Mouse (Mus musculus): Measurements from ENCODE around the gene Cxcr4. TPM values are rescaled to one million over a fixed set of nuclear protein-coding genes. Genes with fewer than 3 reads are reported as not detected.
A peak's percentile ranks its signal among the peaks of the same experiment; 100 is the strongest.

The Cxcr4 gene
- total RNA-seq (2021) = 10 to 100 TPM; 17.9 to 23.7 TPM
- long read RNA-seq, experiment 1, partial matches to known transcripts = 3 of 4 reads
- long read RNA-seq, experiment 1, other reads (novel, unspliced or antisense) = 0 of 4 reads
- long read RNA-seq, experiment 2, partial matches to known transcripts = 0 of 1 reads
- long read RNA-seq, experiment 2, other reads (novel, unspliced or antisense) = 0 of 1 reads

DNA sequence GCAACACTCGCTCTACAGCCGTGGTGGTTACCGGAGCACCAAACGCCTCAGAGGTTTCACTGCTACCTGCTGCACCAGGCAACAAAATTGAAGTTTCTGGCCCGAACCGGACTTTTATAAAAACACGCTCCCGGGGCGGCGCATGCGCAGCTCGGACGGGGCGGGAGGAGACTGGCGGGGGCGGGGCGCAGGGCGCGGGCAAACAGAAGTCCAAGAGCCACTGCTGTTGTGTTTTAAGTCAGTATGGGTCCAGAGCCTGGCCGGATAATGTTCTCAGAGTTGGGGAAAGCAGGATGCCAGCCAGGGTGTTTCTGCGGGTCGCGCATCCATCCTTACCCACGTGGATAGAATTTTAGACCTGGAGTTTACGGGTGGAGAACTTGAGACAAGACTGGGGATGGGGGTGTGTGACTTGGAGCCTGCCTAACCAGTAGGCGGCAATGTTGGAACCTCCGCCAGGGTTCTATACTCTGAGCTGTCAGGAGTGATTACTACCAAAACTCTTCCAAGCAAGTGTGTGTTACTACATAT, at the start of gene Cxcr4:
Cxcr4 (minus strand) TSS at position 83 of the 531 bp plus-strand sequence.
- peak; percentile 84 for DNase-seq

DNA sequence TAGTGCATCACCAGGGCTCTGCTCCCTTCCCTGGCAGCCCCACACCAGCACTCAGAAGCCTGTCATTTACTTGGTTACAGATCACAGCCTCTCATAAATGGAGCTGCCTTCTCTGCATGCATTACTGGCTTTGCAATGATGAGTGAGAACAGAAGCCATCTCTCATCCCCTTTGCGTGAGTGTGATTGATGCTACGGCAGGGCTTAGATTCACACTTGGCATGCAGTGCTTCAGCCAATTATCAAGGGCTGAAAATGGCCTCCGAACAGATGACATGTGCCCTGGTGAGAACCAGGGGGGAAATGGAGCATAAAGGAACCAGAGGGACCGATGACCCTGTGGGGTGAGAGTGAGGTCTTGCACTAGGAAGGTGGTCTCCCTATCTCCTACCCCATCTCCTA, 47.6 kb upstream of the Cxcr4 start:
- DNase-seq = no peak

DNA sequence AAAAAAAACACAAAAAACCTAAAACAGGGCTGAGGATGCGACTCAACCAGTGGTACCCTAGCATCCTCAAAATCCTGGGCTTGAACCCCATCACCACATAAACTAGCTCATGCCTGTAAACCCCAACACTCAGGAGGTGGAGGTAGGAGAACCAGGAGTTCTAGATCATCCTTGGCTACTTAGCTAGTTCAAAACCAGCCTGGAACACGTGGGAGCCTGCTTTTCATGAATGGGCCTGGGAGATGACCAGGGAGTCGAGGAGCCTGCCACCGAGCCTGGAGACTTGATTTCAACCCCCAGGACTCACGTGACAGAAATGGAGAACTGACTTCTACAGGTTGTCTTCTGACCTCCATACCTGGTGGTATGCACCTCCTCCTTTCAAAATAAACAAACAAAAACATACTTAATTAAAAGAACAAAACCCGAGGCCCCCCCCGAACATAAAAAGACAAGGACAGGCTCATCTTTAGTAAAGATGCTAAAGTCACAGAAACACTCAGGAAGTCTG, 45.2 kb upstream of the Cxcr4 start:
- DNase-seq = no peak

DNA sequence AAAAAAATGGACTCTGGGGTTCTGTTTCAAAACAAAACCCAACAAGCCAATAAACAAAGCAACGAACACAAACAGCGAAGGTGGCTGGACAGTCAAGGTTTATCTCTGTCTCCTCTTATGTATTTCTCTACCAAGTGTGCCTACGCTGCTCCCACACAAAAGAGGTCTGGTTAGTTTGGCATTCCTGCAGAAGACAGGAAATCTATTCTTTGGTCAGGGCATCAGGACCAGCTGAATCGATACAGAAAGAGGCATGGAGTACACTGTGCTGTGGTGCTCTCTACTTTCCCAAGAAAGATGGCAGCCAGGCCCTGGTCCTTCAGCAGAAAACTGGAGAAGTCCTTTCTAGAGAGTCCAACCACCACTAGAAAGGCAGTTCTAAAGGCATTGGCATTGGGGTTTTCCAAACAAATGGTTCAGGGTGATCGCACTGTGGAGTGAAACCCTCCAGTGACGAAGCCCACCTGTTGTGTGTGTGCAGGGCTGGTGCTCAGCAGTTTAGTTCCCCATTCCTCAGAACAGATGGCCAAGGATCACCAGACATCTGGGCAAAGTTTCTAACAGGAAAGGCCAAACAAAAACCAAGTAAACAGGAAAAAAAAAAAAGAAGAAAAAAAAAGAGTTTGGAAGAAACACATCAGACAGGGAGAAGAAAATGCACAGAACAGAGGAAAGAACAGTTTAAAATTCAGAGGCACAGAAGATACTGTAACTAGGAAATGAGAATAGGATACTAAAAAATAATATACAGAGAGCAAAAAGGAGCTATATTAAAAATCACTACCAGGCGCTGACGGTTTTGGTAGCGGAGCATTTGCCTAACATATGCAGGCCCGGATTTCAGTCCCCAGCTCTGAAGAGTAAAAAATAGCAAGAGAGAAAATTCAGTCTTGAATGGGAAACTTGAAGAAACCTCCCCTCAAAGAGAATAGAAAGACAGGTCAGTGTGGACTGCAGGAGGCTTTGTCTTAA, 44.5 kb upstream of the Cxcr4 start:
- DNase-seq = no peak

DNA sequence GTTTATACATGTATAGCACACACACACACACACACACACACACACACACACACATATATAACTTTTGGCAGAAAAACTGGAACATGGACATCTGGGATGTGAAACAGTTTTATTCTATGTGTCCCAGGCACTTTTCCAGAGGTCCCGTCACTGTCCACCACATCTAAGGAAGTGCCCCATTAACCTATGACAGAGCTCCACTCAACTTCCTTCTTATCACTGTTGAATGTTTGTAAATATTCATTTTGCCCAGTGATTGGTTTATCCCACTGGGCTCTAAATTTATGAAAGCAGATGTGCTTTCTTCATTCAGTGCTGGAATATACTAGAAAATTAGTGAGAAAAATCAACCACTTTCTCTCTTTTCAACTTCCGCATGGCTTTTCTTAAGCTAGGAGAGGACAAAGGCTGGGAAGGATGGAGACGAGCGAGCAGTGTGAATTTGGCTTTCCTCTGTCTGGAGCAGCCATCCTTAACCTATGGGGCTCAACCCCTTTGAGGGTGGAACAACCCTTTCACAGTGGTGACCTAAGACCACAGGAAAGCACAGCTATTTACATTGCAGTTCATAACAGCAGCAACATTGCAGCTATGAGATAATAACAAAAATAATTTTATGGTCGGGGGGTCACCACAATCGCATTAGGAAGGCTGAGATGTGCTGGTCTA, 41.8 kb upstream of the Cxcr4 start:
- DNase-seq = no peak

DNA sequence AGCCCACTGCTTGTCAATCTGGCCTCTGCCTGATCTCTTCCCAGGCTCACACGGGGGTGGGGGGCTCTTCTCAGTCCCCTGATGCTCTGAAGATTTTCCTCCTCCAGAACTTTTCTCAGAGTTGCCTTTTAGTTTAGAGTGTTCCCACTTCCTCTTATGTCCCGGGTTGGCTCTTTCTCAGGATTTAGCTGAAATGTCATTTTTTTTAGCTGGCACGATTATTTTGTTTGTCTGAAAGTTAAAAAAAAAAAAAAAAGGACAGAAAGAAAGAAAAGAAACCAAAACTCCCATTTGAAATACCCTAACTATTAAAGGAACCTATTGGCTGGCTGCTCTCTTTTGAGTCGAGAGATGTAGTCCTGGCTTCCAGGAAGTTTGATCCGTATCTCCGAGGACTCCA, 40.4 kb upstream of the Cxcr4 start:
- DNase-seq = no peak

DNA sequence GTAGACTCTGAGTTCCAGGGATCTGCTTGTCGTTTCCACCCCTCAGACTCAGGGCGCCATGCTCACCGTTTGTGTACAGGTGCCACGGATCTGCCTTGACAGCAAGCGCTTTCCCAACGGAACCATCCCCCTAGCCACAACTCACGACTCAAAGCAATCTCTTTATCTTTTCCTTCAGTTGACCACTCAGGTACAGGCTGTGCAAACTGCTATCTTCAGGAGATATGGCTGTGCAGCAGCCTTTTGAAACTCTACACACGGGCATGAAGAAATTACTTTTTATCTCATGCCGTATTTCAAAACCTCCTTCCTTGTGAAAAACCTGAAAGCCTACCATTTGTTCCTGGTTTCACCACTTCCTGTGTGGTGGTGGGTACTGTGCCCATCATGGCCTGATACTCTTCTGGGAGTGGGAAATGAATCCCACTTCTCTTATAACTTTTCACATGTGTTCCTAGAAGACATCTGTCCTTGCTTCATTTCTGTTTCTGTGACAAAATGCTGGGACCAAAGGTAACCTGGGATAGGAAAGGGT, 34.1 kb upstream of the Cxcr4 start:
- DNase-seq = no peak

DNA sequence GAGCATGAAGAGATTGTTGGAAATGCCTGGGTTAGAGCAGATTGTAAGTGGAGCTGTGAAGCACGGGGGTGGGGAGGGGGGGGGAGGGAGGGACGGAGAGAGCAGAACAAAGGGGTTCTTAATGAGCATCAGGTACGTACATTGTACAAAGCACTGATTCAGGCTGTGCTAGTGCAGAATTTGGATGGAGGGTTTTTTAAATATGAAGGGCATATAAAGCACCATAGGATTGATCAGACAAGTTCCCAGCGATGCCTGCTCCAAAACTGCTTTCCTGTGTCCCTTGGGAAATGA, 31.4 kb upstream of the Cxcr4 start:
- no peak for DNase-seq

DNA sequence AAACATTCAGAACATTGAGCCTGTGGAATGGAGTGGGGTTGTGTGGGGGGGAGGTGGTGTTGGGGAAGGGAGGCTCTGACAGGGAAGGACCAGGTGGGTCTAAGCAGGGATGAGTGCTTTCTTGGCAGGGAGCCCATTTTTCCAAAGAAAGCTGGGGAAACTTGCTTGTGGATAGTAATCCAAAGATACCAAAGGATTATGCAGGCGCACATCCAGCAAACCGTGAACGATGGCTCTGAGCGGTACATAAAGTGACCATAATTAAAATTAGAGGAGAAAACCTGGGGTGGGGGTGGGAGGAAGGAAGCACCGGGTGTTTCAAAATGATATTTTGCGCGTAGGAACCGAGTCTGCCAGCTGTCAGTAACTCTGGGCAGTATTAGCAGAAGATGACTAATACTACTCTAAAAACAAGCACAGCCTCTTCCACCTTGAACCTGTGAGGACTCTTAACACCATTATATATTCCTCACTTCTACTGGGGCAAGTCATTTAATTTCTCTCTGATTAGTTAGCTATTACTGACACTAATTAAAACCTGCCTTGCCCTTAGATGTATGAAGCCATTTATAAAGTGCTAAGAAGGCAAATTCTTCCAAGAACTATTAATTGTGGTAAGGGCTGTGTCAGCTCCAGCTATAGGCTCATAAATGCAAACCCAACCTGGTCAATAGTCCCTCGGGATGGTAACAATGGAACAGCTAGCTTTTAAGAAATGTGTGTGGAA, 30.9 kb upstream of the Cxcr4 start:
- no peak for DNase-seq

DNA sequence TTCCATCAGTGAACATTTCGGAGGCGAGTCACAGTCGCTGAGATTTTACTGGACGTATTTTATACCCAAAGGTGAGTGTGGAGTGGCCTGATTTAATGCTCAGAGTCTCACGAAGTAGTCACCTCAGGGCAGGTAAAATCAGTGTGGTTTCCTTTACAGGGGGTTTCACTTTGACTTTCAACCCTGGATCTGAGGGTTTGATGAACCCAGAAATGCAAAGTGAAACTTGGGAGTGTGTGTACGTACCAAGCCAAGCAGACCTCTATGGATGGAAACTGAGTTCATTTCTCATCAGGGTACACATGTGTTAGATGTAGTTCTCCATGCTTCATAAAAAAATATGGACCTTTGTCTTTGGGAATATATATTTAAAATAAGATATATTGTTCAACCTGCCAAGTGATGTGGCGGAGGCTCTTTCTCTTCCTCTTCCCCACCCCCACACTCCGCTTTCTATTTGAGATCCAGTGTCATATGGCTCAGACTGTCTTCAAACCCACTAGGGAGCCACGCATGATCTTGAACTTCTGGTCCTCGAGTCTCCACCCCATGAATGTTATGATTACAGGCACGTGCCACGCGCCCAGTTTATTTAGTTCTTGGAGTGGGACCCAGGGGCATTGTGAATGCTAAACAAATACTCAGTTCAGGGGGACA, 25.7 kb upstream of the Cxcr4 start:
- no peak for DNase-seq

DNA sequence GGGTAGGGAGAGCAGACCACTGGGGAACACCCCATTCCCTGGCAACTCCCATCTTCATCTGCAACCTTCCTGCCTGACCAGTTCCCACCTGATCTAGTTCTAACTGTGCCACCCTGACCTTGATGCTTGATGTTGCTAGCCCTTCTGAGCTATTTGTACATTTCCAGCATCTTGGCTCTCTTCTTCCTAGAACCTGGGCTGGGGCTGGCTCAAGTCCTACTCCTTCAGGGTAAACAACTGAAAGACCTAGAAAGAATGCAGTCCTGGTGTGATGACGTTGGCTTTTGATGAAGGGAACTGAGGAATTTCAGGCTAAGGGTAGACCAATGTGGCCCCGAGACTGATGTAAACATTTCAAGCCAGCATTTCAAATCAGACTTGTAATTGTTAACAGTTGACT, 24.5 kb upstream of the Cxcr4 start:
- no peak for DNase-seq

DNA sequence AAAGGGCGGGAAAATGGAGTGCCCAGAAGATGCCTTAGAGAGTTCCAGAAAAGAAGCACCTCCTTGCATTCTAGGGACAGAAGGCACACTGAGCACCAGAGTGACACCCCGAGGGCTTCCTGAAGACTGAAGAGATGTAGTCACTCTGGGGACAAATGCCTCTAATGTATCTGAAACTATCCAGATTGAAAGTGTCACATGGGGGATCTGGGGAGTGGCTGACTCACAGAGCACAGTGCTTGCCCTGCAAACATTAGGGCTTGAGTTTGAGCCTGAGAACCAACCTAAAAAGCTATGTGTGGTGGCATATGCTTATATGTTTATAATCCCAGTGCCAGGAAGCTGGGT, 23.3 kb upstream of the Cxcr4 start:
- DNase-seq = no peak

DNA sequence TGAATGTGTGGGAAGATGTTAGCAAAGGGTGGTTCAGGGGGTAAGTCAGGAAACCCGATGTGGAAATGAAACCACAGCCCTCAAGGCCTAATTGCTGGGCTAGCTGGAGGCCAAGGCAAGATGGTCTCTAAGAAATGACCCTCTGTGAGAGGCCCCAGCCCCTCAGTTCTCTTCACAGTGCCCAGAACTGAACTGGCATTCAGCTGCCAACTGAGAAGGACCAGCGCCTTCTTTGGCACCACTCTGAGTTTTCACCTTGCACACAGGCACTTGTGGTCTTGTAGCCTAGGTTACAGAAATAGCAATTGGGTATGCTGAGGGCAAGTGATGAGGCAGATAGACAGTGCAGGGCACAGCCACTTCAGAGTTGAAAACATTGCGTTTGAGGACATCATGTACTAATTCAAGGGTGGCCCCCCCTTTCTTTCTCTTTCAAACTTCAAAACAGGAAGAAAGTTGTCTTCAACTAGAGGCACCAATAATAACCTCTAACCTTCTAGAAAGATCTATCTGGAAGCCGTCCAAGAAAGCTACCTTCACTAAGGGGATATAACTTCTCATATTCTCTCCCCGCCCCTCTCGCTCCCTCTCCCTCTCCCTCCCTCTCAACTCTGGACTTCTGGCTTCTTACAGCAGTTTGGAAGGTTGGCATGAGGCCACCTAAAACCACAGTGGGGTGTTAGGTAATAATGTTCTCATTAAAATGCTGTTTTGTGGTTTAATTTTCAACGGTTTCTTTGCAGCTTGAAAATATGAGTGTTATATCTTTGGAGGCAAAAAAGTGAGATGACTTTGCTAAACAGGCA, 22.8 kb upstream of the Cxcr4 start:
- no peak for DNase-seq

DNA sequence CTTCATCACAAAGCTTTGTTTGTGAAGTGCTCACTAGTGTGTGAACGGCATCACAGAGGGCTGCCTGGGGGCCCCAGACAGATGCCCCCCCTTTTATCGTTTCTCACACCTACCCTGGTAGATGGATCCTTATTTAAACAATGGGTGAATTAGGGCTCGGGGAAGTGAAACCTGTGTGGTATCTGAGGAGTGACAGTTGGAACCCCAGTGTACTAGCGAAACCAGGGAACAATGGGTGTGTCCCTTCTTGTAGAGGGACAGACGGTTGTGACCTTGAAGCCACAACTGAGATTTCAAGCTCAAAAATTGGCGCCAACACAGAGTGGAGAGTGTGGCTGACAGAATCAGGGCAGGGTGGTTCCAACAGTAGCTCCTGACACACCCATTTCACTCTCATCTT, 16.0 kb upstream of the Cxcr4 start:
- no peak for DNase-seq

DNA sequence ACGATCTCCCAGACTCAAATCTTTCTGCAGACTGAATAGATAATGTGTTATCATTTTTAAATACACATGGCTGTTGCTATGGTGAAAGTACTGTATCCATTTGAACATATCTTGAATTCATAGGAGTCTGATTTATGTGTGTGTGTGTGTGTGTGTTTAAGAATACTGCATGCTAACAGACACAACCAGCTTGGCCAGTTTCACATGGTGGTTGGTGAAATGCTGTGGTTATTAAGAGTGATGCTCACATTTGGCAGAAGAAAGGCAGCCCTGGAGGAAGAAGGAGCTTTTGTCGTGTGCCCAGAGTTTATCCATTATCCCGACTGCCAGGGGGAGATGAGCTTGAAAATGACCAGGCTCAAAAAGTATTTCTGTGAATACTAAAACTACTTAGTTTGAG, 15.3 kb upstream of the Cxcr4 start:
- DNase-seq = no peak

DNA sequence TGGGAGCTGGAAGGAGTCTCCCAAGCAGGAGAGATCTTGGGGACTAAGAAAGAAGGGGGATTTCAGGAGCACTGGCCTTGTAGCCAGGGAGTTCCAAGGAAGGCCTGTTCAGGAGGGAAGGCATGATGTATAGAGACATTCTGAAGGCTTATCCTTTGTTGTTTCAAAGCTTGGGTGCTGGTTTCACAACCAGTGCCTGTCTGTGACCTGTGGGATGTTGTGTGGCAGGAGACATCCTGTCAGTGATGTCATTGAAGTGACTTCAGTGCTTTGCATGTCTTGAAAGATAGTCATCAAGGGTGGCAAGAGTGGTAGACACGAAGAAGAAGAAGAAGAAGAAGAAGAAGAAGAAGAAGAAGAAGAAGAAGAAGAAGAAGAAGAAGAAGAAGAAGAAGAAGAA, 13.7 kb upstream of the Cxcr4 start:
- no peak for DNase-seq

DNA sequence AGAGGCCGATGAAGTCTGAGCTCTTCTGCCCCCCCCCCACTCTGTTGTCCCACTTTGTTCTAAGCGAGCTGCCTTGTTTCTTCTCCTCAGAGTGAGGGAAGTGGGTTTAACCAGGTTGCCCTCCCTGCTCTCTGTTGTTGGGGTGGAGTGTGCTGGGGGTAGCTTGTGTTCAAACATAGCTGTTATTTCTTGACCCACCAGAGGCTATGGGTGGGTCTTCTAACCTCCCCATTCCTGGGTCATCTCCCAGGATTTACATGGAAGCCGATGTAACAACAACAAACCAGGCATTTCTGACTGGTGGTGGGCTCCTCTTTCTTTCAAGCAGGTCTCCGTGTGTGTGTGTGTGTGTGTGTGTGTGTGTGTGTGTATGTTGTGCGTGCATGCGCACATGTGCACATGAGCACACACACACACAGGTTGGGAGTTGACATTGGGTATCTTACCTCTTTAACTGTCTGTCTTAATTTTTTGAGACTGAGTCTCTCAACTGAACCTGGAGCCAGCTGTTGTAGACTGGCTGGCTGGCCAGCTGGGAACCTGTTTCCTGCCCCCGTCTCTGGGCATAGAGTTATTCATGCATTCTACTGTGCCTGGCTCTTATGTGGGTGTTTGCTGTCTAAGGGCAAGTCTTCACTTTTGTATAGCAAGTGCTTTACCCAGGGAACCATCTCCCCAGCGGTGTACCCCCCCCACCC, 10.7 kb upstream of the Cxcr4 start:
- DNase-seq = no peak

DNA sequence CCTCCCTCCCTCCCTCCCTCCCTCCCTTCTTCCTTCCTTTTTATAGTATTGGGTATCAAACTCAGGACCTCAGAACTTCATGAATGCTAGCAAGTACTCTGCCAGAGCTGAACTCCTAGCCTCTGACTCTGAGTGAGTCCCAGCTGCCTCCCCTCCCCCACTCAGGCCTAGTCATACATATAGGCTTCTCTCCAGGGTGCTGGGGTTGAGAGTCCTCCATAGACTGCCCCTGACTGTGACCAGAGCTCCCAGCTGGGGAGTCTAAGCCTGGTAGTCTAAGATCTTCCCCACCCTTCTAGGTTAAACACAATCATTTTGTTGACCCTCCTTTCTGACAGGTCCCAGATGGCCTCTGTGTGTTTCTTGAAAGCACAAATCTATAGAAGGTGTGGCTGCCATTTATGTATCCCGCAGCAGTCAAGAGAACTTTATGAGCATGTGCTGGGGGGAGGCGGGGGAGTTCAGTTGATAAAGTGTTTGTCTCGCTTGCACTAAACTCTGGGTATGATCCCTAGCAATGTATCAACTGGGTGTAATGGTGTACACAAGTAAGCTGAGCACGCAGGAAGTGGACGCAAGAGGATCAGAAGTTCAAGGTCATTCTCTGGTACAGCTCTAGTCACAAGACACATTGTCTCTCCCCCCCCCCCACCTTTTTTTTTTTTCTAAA, 10.1 kb upstream of the Cxcr4 start:
- no peak for DNase-seq

DNA sequence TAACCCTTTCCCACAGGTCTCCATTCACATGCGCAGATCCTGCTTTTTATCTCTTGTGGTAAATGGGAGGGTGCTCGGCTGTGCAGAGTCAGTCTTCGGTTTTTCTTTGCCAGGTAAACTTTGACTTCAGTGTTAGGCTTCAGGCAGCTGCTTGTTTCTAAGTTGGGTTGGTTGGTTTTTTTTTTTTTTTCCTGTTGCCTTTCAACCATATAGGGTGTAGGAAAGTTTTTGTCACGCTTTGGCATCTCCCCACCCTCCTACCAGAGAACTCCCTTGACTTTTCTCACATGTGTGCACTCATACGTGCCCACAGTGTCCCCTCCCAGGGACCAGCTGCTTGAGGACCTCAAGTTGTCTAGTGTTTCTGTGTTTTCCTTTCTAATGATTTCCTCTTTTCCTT, 9.2 kb upstream of the Cxcr4 start:
- no peak for DNase-seq

DNA sequence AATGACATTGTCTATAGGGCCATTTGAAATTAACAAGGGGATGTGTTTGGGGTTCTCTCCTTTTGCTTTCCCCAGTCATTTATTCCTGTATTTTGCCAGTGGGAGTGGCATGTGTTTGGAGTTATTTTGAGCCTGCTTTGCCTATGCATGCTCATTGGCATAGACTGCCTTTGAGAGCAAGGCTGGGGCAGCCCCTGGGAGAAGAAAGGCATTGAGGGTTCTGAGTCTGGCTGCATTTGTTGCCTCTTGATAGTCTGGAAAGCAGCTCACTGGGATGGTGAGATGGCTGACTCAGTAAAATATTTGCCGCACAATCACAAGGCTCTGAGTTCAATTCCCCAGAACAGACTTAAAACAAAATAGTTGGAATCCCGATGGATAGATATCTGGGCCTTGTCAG, 8.5 kb upstream of the Cxcr4 start:
- DNase-seq = no peak
